20 mouse cellular contexts compared by ENCODE assay signal in the genomic region with DNA sequence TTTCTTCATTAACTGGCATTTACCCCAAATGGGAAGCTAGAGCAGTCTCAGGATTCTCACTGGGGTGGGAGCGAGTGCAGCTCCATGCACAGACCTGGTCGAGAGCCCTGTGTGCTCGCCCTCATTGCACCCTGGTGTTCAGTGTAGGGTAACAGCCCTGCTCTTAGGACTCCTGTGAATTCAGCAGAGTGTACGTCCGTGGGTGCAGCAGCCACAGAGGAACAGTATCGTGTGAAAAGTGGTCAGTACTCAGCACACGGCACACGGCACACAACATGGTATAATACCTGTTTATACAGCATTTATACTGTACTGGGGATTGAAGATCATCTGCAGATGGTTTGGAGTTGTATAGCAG. TPM values are rescaled to one million over a fixed set of nuclear protein-coding genes. Genes with fewer than 3 reads are reported as not detected.
DNase-seq lines count a peak whose midpoint lies in the region; ATAC-seq and TF ChIP-seq lines count a peak whose summit lies in the region.
"Had no signal": no experiment of that assay in that cellular context is flagged by ENCODE, and none has a peak within 500 bp of the region (broad histone marks: within the 10 kb centered on the region; RNA-seq: fewer than 3 reads in every experiment).

No protein-coding gene starts in this region.

- 92% methylated on average over 8 of the region's 8 CpGs for WGBS in embryonic facial prominence, embryonic 11.5 days
- WGBS in embryonic facial prominence, embryonic 10.5 days = 91% methylated on average over 8 of the region's 8 CpGs
- 82% methylated on average over 8 of the region's 8 CpGs for WGBS in liver, embryonic 12.5 days (ENCODE audit: insufficient replicate concordance)
- WGBS in liver, postnatal 0 days (ENCODE audit: insufficient replicate concordance) = 86% methylated on average over 8 of the region's 8 CpGs

- no peaks in the 10 kb centered on the region for H3K27me3 ChIP-seq in embryonic facial prominence, embryonic 11.5 days (ENCODE audit: control insufficient read depth, insufficient read depth, low read length)
- H3K27me3 ChIP-seq in embryonic facial prominence, embryonic 10.5 days (replicated peaks; ENCODE audit: low read depth, poor library complexity, severe bottlenecking) = no peaks in the 10 kb centered on the region
- no peaks in the 10 kb centered on the region for H3K27me3 ChIP-seq in liver, embryonic 12.5 days (replicated peaks)
- H3K27me3 ChIP-seq in liver, postnatal 0 days (ENCODE audit: insufficient read depth, low read length) = no peaks in the 10 kb centered on the region
- H3K27me3 ChIP-seq: embryonic facial prominence, embryonic 12.5 days; embryonic facial prominence, embryonic 15.5 days; heart, embryonic 13.5 days; hindbrain, embryonic 12.5 days; hindbrain, embryonic 15.5 days; intestine, embryonic 15.5 days had no signal

- no peak overlapping the region for H3K4me3 ChIP-seq in embryonic facial prominence, embryonic 11.5 days (ENCODE audit: low read depth, low read length)
- no peak overlapping the region for H3K4me3 ChIP-seq in embryonic facial prominence, embryonic 10.5 days
- no peak overlapping the region for H3K4me3 ChIP-seq in gastrocnemius, adult 2 months
- H3K4me3 ChIP-seq in liver, embryonic 12.5 days = no peak overlapping the region
- H3K4me3 ChIP-seq in liver, postnatal 0 days (ENCODE audit: low read depth, low read length) = no peak overlapping the region
- H3K4me3 ChIP-seq: embryonic facial prominence, embryonic 12.5 days; embryonic facial prominence, embryonic 15.5 days; heart, embryonic 10.5 days; heart, embryonic 13.5 days; hindbrain, embryonic 12.5 days; hindbrain, embryonic 15.5 days; intestine, embryonic 15.5 days had no signal

- no peak overlapping the region for H3K4me2 ChIP-seq in embryonic facial prominence, embryonic 11.5 days (ENCODE audit: low read depth, low read length)
- H3K4me2 ChIP-seq in liver, embryonic 12.5 days = no peak overlapping the region
- no peak overlapping the region for H3K4me2 ChIP-seq in liver, postnatal 0 days (ENCODE audit: low read depth, low read length)
- H3K4me2 ChIP-seq: embryonic facial prominence, embryonic 12.5 days; embryonic facial prominence, embryonic 15.5 days; heart, embryonic 13.5 days; hindbrain, embryonic 12.5 days; hindbrain, embryonic 15.5 days; intestine, embryonic 15.5 days had no signal

- H3K9ac ChIP-seq in embryonic facial prominence, embryonic 11.5 days (replicated peaks; ENCODE audit: low read length) = no peak overlapping the region
- H3K9ac ChIP-seq in liver, embryonic 12.5 days = no peak overlapping the region
- H3K9ac ChIP-seq in liver, postnatal 0 days (replicated peaks) = no peak overlapping the region
- H3K9ac ChIP-seq: embryonic facial prominence, embryonic 12.5 days; embryonic facial prominence, embryonic 15.5 days; heart, embryonic 13.5 days; hindbrain, embryonic 12.5 days; hindbrain, embryonic 15.5 days; intestine, embryonic 15.5 days had no signal

- no peak overlapping the region for H3K27ac ChIP-seq in embryonic facial prominence, embryonic 11.5 days (replicated peaks; ENCODE audit: low read depth, low read length)
- H3K27ac ChIP-seq in embryonic facial prominence, embryonic 10.5 days (replicated peaks) = no peak overlapping the region
- H3K27ac ChIP-seq in gastrocnemius, adult 2 months = peak overlapping the region; percentile 89; the same call in 1 of the 2 replicates
- no peak overlapping the region for H3K27ac ChIP-seq in liver, embryonic 12.5 days
- H3K27ac ChIP-seq in liver, postnatal 0 days (ENCODE audit: low read depth) = no peak overlapping the region
- H3K27ac ChIP-seq: embryonic facial prominence, embryonic 12.5 days; embryonic facial prominence, embryonic 15.5 days; heart, embryonic 10.5 days; heart, embryonic 13.5 days; hindbrain, embryonic 12.5 days; hindbrain, embryonic 15.5 days; intestine, embryonic 15.5 days had no signal

- TF ChIP-seq CTCF in gastrocnemius, adult 2 months (IDR thresholded peaks at IDR 0.05) = no peak
- no peak for TF ChIP-seq CTCF in liver, postnatal 0 days (IDR thresholded peaks at IDR 0.05; ENCODE audit: low read depth)

- no peaks in the 10 kb centered on the region for H3K9me3 ChIP-seq in embryonic facial prominence, embryonic 11.5 days (replicated peaks; ENCODE audit: control insufficient read depth, low read length)
- H3K9me3 ChIP-seq in embryonic facial prominence, embryonic 10.5 days = no peaks in the 10 kb centered on the region
- H3K9me3 ChIP-seq in liver, embryonic 12.5 days (replicated peaks) = no peaks in the 10 kb centered on the region
- no peaks in the 10 kb centered on the region for H3K9me3 ChIP-seq in liver, postnatal 0 days (ENCODE audit: low read length)
- H3K9me3 ChIP-seq: embryonic facial prominence, embryonic 12.5 days; embryonic facial prominence, embryonic 15.5 days; heart, embryonic 10.5 days; heart, embryonic 13.5 days; hindbrain, embryonic 12.5 days; hindbrain, embryonic 15.5 days; intestine, embryonic 15.5 days had no signal

- no peaks in the 10 kb centered on the region for H3K4me1 ChIP-seq in embryonic facial prominence, embryonic 11.5 days (ENCODE audit: control insufficient read depth, insufficient read depth, low read length)
- H3K4me1 ChIP-seq in embryonic facial prominence, embryonic 10.5 days = peaks cover under 1% of the 10 kb centered on the region; the same call in 1 of the 2 replicates
- H3K4me1 ChIP-seq in liver, embryonic 12.5 days = no peaks in the 10 kb centered on the region
- H3K4me1 ChIP-seq in liver, postnatal 0 days (ENCODE audit: insufficient read depth) = 0 out of 2 replicates have a peak, but pooled peaks cover 3% of the 10 kb centered on the region
- H3K4me1 ChIP-seq: embryonic facial prominence, embryonic 12.5 days; embryonic facial prominence, embryonic 15.5 days; heart, embryonic 13.5 days; hindbrain, embryonic 12.5 days; hindbrain, embryonic 15.5 days; intestine, embryonic 15.5 days had no signal

- TF ChIP-seq EP300 in liver, postnatal 0 days (IDR thresholded peaks at IDR 0.05; ENCODE audit: low read depth) = no peak

- H3K36me3 ChIP-seq in embryonic facial prominence, embryonic 11.5 days (replicated peaks; ENCODE audit: control insufficient read depth, insufficient read depth, low read depth, low read length) = no peaks in the 10 kb centered on the region; the same call in 1 of the 2 replicates
- H3K36me3 ChIP-seq in embryonic facial prominence, embryonic 10.5 days (replicated peaks) = peaks cover 63% of the 10 kb centered on the region
- peaks cover 42% of the 10 kb centered on the region for H3K36me3 ChIP-seq in liver, embryonic 12.5 days
- H3K36me3 ChIP-seq in liver, postnatal 0 days (replicated peaks; ENCODE audit: insufficient read depth, low read length) = peaks cover 14% of the 10 kb centered on the region

- DNase-seq in embryonic facial prominence, embryonic 11.5 days (ENCODE audit: low spot score) = no peak
- DNase-seq in embryonic facial prominence, embryonic 10.5 days (ENCODE audit: low spot score) = no peak
- DNase-seq in gastrocnemius, adult 2 months = no peak
- no peak for DNase-seq in gastrocnemius, postnatal 10 days
- no peak for DNase-seq in liver, postnatal 0 days
- DNase-seq: adrenal gland, adult 8-10 months; adrenal gland, postnatal 25 days; cerebellum, adult 11-12 months; cerebellum, adult 8-10 months; cerebellum, postnatal 36 days; kidney, adult 11 months had no signal

- ATAC-seq in embryonic facial prominence, embryonic 11.5 days (replicated peaks; ENCODE audit: insufficient number of reproducible peaks, low FRiP score, low TSS enrichment, low read depth) = peak; percentile 70; the same call in 1 of the 2 replicates
- ATAC-seq in liver, embryonic 12.5 days = peak; percentile 32; the same call in 1 of the 2 replicates
- no peak for ATAC-seq in liver, postnatal 0 days
- ATAC-seq: activated CD4-positive, CD25-positive, alpha-beta regulatory T cell, adult 4 months; intestine, embryonic 15.5 days had no signal

- intact Hi-C loops in gastrocnemius, adult 2 months (cut with DNase I) = loop anchor here (1.0 kb wide), 1 partner anchor 147 kb away; no protein-coding TSS in a partner anchor

RNA-seq across cellular contexts. Expression of a gene that starts 15.3 kb away (rescaled TPM):
- 43.5 and 44.7 TPM in 2 replicates for polyA plus RNA-seq in embryonic facial prominence, embryonic 11.5 days (2014; fragmentation: Nextera tagmentation; extraction: Ambion mirVana)
- polyA plus RNA-seq in embryonic facial prominence, embryonic 10.5 days (2016; fragmentation: Nextera tagmentation; extraction: Ambion mirVana) = 40.9 and 44.6 TPM in 2 replicates
- 10 to 100 TPM; 29.3 to 32.8 TPM for total RNA-seq in gastrocnemius, adult 2 months (2021)
- total RNA-seq in gastrocnemius, postnatal 10 days (2021) = 10 to 100 TPM; 33.2 TPM
- 18.0 and 19.2 TPM in 2 replicates for polyA plus RNA-seq in liver, embryonic 12.5 days (2016; fragmentation: Nextera tagmentation; extraction: Ambion mirVana)
- polyA plus RNA-seq in liver, postnatal 0 days (2015; fragmentation: Nextera tagmentation; extraction: Ambion mirVana) = 12.3 and 13.4 TPM in 2 replicates

RNA-seq across cellular contexts. Expression of a gene that starts 19.7 kb away (rescaled TPM):
- 34.5 and 39.6 TPM in 2 replicates for polyA plus RNA-seq in embryonic facial prominence, embryonic 11.5 days (2014; fragmentation: Nextera tagmentation; extraction: Ambion mirVana)
- 32.3 and 32.8 TPM in 2 replicates for polyA plus RNA-seq in embryonic facial prominence, embryonic 10.5 days (2016; fragmentation: Nextera tagmentation; extraction: Ambion mirVana)
- total RNA-seq in gastrocnemius, adult 2 months (2021) = 1 to 10 TPM; 5.0 to 7.9 TPM
- 10 to 100 TPM in 1 of 2 experiments, 1 to 10 TPM in 1; 9.7 to 12.6 TPM for total RNA-seq in gastrocnemius, postnatal 10 days (2021)
- polyA plus RNA-seq in liver, embryonic 12.5 days (2016; fragmentation: Nextera tagmentation; extraction: Ambion mirVana) = 23.0 and 23.2 TPM in 2 replicates
- polyA plus RNA-seq in liver, postnatal 0 days (2015; fragmentation: Nextera tagmentation; extraction: Ambion mirVana) = 15.5 and 16.0 TPM in 2 replicates
